Mouse (Mus musculus): ENCODE measurements around the gene Drg2.
"Not testable (repeated sequence)": the region's sequence is repeated elsewhere in the genome, so short reads cannot be mapped to it uniquely, and the experiment has no call there.

Gene Drg2

GRCm38 (mm10) chr11:60454080-60454744 is at the start of gene Drg2:
Drg2 (plus strand) TSS chr11:60454591.
- DNase-seq (ENCODE audit: extremely low spot score): peak; percentile 91

- no peak for DNase-seq (ENCODE audit: extremely low spot score)
Observed at GRCm38 (mm10) chr11:60406606-60407005, 47.8 kb upstream of the Drg2 start.

GRCm38 (mm10) chr11:60412173-60412572 is 42.2 kb upstream of the Drg2 start:
- DNase-seq (ENCODE audit: extremely low spot score): peak; percentile 53

GRCm38 (mm10) chr11:60412921-60413320 is 41.5 kb upstream of the Drg2 start:
- no peak for DNase-seq (ENCODE audit: extremely low spot score)

GRCm38 (mm10) chr11:60416590-60416962 is 37.8 kb upstream of the Drg2 start:
- DNase-seq (ENCODE audit: extremely low spot score): no peak

- DNase-seq (ENCODE audit: extremely low spot score): peak; percentile 98
Observed at GRCm38 (mm10) chr11:60416963-60417716, 37.3 kb upstream of the Drg2 start, which contains the start of gene Gid4. Gid4 (plus strand) TSS chr11:60417145.

- DNase-seq (ENCODE audit: extremely low spot score): peak; percentile 63
Observed at GRCm38 (mm10) chr11:60417717-60418472, 36.5 kb upstream of the Drg2 start, which contains the start of gene Atpaf2. Atpaf2 (minus strand) TSS chr11:60418457.

GRCm38 (mm10) chr11:60418473-60418803 is 36.0 kb upstream of the Drg2 start:
- DNase-seq (ENCODE audit: extremely low spot score): peak; percentile 5

GRCm38 (mm10) chr11:60422046-60422668 is 32.2 kb upstream of the Drg2 start:
- no peak for DNase-seq (ENCODE audit: extremely low spot score)

GRCm38 (mm10) chr11:60423006-60423405 is 31.4 kb upstream of the Drg2 start:
- no peak for DNase-seq (ENCODE audit: extremely low spot score)

- DNase-seq (ENCODE audit: extremely low spot score): no peak
Observed at GRCm38 (mm10) chr11:60426417-60426816, 28.0 kb upstream of the Drg2 start.

GRCm38 (mm10) chr11:60427628-60428027 is 26.8 kb upstream of the Drg2 start:
- DNase-seq (ENCODE audit: extremely low spot score): no peak

GRCm38 (mm10) chr11:60433501-60433900 is 20.9 kb upstream of the Drg2 start:
- no peak for DNase-seq (ENCODE audit: extremely low spot score)

GRCm38 (mm10) chr11:60435133-60435532 is 19.3 kb upstream of the Drg2 start:
- no peak for DNase-seq (ENCODE audit: extremely low spot score)

GRCm38 (mm10) chr11:60436618-60437017 is 17.8 kb upstream of the Drg2 start:
- no peak for DNase-seq (ENCODE audit: extremely low spot score)

- DNase-seq (ENCODE audit: extremely low spot score): not testable (repeated sequence)
Observed at GRCm38 (mm10) chr11:60439621-60440020, 14.8 kb upstream of the Drg2 start.

GRCm38 (mm10) chr11:60440176-60440575 is 14.2 kb upstream of the Drg2 start:
- DNase-seq (ENCODE audit: extremely low spot score): no peak

- DNase-seq (ENCODE audit: extremely low spot score): no peak
Observed at GRCm38 (mm10) chr11:60442896-60443295, 11.5 kb upstream of the Drg2 start.

- no peak for DNase-seq (ENCODE audit: extremely low spot score)
Observed at GRCm38 (mm10) chr11:60444007-60444406, 10.4 kb upstream of the Drg2 start.

- DNase-seq (ENCODE audit: extremely low spot score): no peak
Observed at GRCm38 (mm10) chr11:60454745-60455087, 325 bp downstream of the Drg2 start.

- no peak for DNase-seq (ENCODE audit: extremely low spot score)
Observed at GRCm38 (mm10) chr11:60457973-60458372, 3.6 kb downstream of the Drg2 start.

GRCm38 (mm10) chr11:60465943-60466380 is 11.6 kb downstream of the Drg2 start:
- peak; percentile 29 for DNase-seq (ENCODE audit: extremely low spot score)

All from embryo, embryonic 9.5 days (tissue).